In genomic region chr8:3284656-3285055, GRCm38 (mm10) we compare ENCODE assay signal across 20 mouse cellular contexts. TPM values are rescaled to one million over a fixed set of nuclear protein-coding genes. Genes with fewer than 3 reads are reported as not detected.
DNase-seq lines count a peak whose midpoint lies in the region; ATAC-seq lines count a peak whose summit lies in the region.
"Had no signal": no experiment of that assay in that cellular context is flagged by ENCODE, and none has a peak within 500 bp of the region (broad histone marks: within the 10 kb centered on the region; RNA-seq: fewer than 3 reads in every experiment).

No protein-coding gene starts in this region.

- no peak for ATAC-seq in monocyte, adult 5-6 weeks (replicated peaks; ENCODE audit: insufficient number of reproducible peaks, low FRiP score, low TSS enrichment, poor library complexity, severe bottlenecking)
- ATAC-seq: forebrain, embryonic 13.5 days; forebrain, embryonic 16.5 days; hindbrain, postnatal 0 days; inflammation-experienced regulatory T-cells, adult 6 months had no signal

- DNase-seq in adrenal gland, adult (ENCODE audit: inconsistent age in 2 of 2, low spot score in 1 of 2), result peak; percentile 72 to 86
- DNase-seq in adrenal gland, adult 18-20 months (ENCODE audit: low spot score in 2 of 2), result no peak
- DNase-seq in heart, adult 11 months, result peak; percentile 67
- no peak for DNase-seq in heart, postnatal 10 days
- peak; percentile 41 for DNase-seq in testis, postnatal 14 days (ENCODE audit: low spot score)
- no peak for DNase-seq in testis, postnatal 10 days (ENCODE audit: low spot score)
- no peak for DNase-seq in T-cell, adult 2 months (ENCODE audit: low spot score)
- DNase-seq: cerebellum, adult 18-20 months; cerebellum, adult 9-10 months; cerebellum, postnatal 14 days; gastrocnemius, postnatal 10 days; heart, adult 18-20 months; heart, postnatal 14 days; heart, postnatal 4 days; kidney, adult 11 months had no signal

- intact Hi-C loops in heart, postnatal 10 days (cut with DNase I), result no loop called here

RNA-seq across cellular contexts. Expression of gene Insr, which starts 5.2 kb away (rescaled TPM):
- 100 to 1,000 TPM; 121 to 156 TPM for total RNA-seq in adrenal gland, adult 18-20 months (2021)
- total RNA-seq in heart, postnatal 10 days (2021), result 100 to 1,000 TPM; 129 to 144 TPM
- total RNA-seq in monocyte, adult 5-6 weeks (2017), result 11.7 to 14.2 TPM (median 12.6 TPM) in 3 replicates

Comparison
In these comparisons a context has a peak if more than half of its experiments do, and no peak if none do; other contexts are left out.
1. DNase-seq: peak in adrenal gland, adult (2 of 2), heart, adult 11 months (single experiment) and testis, postnatal 14 days (single experiment); none in adrenal gland, adult 18-20 months (0 of 2), heart, postnatal 10 days (0 of 2), testis, postnatal 10 days (single experiment) and T-cell, adult 2 months (single experiment).